In genomic region chr8:84944478-84945160, GRCm38 (mm10) we compare ENCODE assay signal across 9 mouse cellular contexts. TPM values are rescaled to one million over a fixed set of nuclear protein-coding genes. Genes with fewer than 3 reads are reported as not detected.
DNase-seq lines count a peak whose midpoint lies in the region; ATAC-seq lines count a peak whose summit lies in the region.
"Had no signal": no experiment of that assay in that cellular context is flagged by ENCODE, and none has a peak within 500 bp of the region (broad histone marks: within the 10 kb centered on the region; RNA-seq: fewer than 3 reads in every experiment).

No protein-coding gene starts in this region.

- no peaks in the 10 kb centered on the region for H3K36me3 ChIP-seq in embryonic facial prominence, embryonic 14.5 days (ENCODE audit: control insufficient read depth, insufficient read depth, low read length)
- no peaks in the 10 kb centered on the region for H3K36me3 ChIP-seq in hindbrain, embryonic 16.5 days (ENCODE audit: control insufficient read depth, insufficient read depth, low read length)
- no peaks in the 10 kb centered on the region for H3K36me3 ChIP-seq in midbrain, embryonic 15.5 days (replicated peaks)

- peak; percentile 94 for DNase-seq in ES-CJ7 (ENCODE audit: low read depth, low spot score)
- peak; percentile 38 for DNase-seq in adrenal gland, postnatal 25 days
- peak; percentile 71 for DNase-seq in embryonic facial prominence, embryonic 14.5 days (ENCODE audit: low spot score)
- peak; percentile 69 to 78 for DNase-seq in left cerebral cortex, postnatal 36 days (ENCODE audit: low spot score in 2 of 2)
- peak; percentile 71 for DNase-seq in testis, postnatal 10 days (ENCODE audit: low spot score)
- no peak for DNase-seq in gastrocnemius, postnatal 25 days

- ATAC-seq in embryonic facial prominence, embryonic 14.5 days (ENCODE audit: low read depth), result peak; percentile 47; the same call in 1 of the 2 replicates
- ATAC-seq in hindbrain, embryonic 16.5 days, result peak; percentile 41
- peak; percentile 32; the same call in 1 of the 2 replicates for ATAC-seq in midbrain, embryonic 15.5 days (replicated peaks)

- no peak overlapping the region for H3K9ac ChIP-seq in embryonic facial prominence, embryonic 14.5 days (ENCODE audit: low read depth, low read length)
- H3K9ac ChIP-seq in hindbrain, embryonic 16.5 days (ENCODE audit: low read depth, low read length), result peak overlapping the region; percentile 88
- H3K9ac ChIP-seq in midbrain, embryonic 15.5 days, result peak overlapping the region; percentile 57

- H3K27ac ChIP-seq in embryonic facial prominence, embryonic 14.5 days (replicated peaks; ENCODE audit: low read depth, low read length), result no peak overlapping the region
- 0 out of 2 replicates have a peak overlapping the region, but pooled peaks have one; percentile 2 for H3K27ac ChIP-seq in hindbrain, embryonic 16.5 days (ENCODE audit: low read depth, low read length)
- peak overlapping the region; percentile 80 for H3K27ac ChIP-seq in midbrain, embryonic 15.5 days
- H3K27ac ChIP-seq: heart, adult 2 months had no signal

- peaks cover 5% of the 10 kb centered on the region; the same call in 1 of the 2 replicates for H3K4me1 ChIP-seq in embryonic facial prominence, embryonic 14.5 days (ENCODE audit: control insufficient read depth, insufficient read depth, low read length)
- H3K4me1 ChIP-seq in hindbrain, embryonic 16.5 days (ENCODE audit: control insufficient read depth, insufficient read depth, low read depth, low read length), result peaks cover 17% of the 10 kb centered on the region
- H3K4me1 ChIP-seq in midbrain, embryonic 15.5 days, result peaks cover 35% of the 10 kb centered on the region

- H3K9me3 ChIP-seq in embryonic facial prominence, embryonic 14.5 days (ENCODE audit: control insufficient read depth, low read length), result no peaks in the 10 kb centered on the region
- H3K9me3 ChIP-seq in hindbrain, embryonic 16.5 days (ENCODE audit: control insufficient read depth, low read length), result no peaks in the 10 kb centered on the region
- no peaks in the 10 kb centered on the region for H3K9me3 ChIP-seq in midbrain, embryonic 15.5 days

- 4% methylated on average over 25 of the region's 26 CpGs for WGBS in embryonic facial prominence, embryonic 14.5 days
- 2% methylated on average over 26 of the region's 26 CpGs for WGBS in hindbrain, embryonic 16.5 days
- 2% methylated on average over 26 of the region's 26 CpGs for WGBS in midbrain, embryonic 15.5 days

- peaks cover 56% of the 10 kb centered on the region for H3K27me3 ChIP-seq in embryonic facial prominence, embryonic 14.5 days (replicated peaks; ENCODE audit: control insufficient read depth, insufficient read depth, low read length)
- H3K27me3 ChIP-seq in hindbrain, embryonic 16.5 days (replicated peaks; ENCODE audit: control insufficient read depth, insufficient read depth, low read length), result peaks cover 4% of the 10 kb centered on the region
- H3K27me3 ChIP-seq in midbrain, embryonic 15.5 days (replicated peaks), result peaks cover 12% of the 10 kb centered on the region

- no peak overlapping the region for H3K4me3 ChIP-seq in embryonic facial prominence, embryonic 14.5 days (ENCODE audit: low read depth, low read length)
- H3K4me3 ChIP-seq in hindbrain, embryonic 16.5 days (ENCODE audit: low read length), result peak overlapping the region; percentile 77
- H3K4me3 ChIP-seq in midbrain, embryonic 15.5 days, result peak overlapping the region; percentile 66
- H3K4me3 ChIP-seq: heart, adult 2 months had no signal

- intact Hi-C loops in left cerebral cortex, postnatal 36 days (cut with DNase I), result no loop called here

- H3K4me2 ChIP-seq in embryonic facial prominence, embryonic 14.5 days (ENCODE audit: low read depth, low read length), result peak overlapping the region; percentile 13; the same call in 1 of the 2 replicates
- H3K4me2 ChIP-seq in hindbrain, embryonic 16.5 days (ENCODE audit: low read length), result peak overlapping the region; percentile 84
- peak overlapping the region; percentile 64 for H3K4me2 ChIP-seq in midbrain, embryonic 15.5 days

RNA-seq across cellular contexts. Expression of gene Rtbdn, which starts 2.2 kb away (rescaled TPM):
- total RNA-seq in adrenal gland, postnatal 25 days (2021), result not detected in 2 replicates
- 0.20 TPM in 1 of 2 replicates, not detected in the other for polyA plus RNA-seq in embryonic facial prominence, embryonic 14.5 days (2014; fragmentation: Nextera tagmentation; extraction: Ambion mirVana)
- 3.0 and 3.2 TPM in 2 replicates for polyA plus RNA-seq in hindbrain, embryonic 16.5 days (2015; fragmentation: Nextera tagmentation; extraction: Ambion mirVana)
- 1 to 10 TPM in 1 of 2 experiments, under 1 TPM in 1; 0.84 to 1.7 TPM for total RNA-seq in left cerebral cortex, postnatal 36 days (2021)
- polyA plus RNA-seq in midbrain, embryonic 15.5 days (2015; fragmentation: Nextera tagmentation; extraction: Ambion mirVana), result 2.8 and 3.4 TPM in 2 replicates
- total RNA-seq in gastrocnemius, postnatal 25 days (2021), result not detected
- total RNA-seq: heart, adult 2 months had no signal
- polyA plus RNA-seq: heart, adult 2 months had no signal

RNA-seq across cellular contexts. Expression of gene Mast1, which starts 7.5 kb away (rescaled TPM):
- total RNA-seq in adrenal gland, postnatal 25 days (2021), result 1.3 and 3.0 TPM in 2 replicates
- polyA plus RNA-seq in embryonic facial prominence, embryonic 14.5 days (2014; fragmentation: Nextera tagmentation; extraction: Ambion mirVana), result 3.4 and 3.6 TPM in 2 replicates
- polyA plus RNA-seq in hindbrain, embryonic 16.5 days (2015; fragmentation: Nextera tagmentation; extraction: Ambion mirVana), result 71.4 and 77.4 TPM in 2 replicates
- 10 to 100 TPM; 85.9 to 94.2 TPM for total RNA-seq in left cerebral cortex, postnatal 36 days (2021)
- 76.2 and 84.8 TPM in 2 replicates for polyA plus RNA-seq in midbrain, embryonic 15.5 days (2015; fragmentation: Nextera tagmentation; extraction: Ambion mirVana)
- not detected for total RNA-seq in gastrocnemius, postnatal 25 days (2021)

RNA-seq across cellular contexts. Expression of gene Gm49661, which starts 24.6 kb away (rescaled TPM):
- 4.4 TPM in 1 of 2 replicates, not detected in the other for total RNA-seq in adrenal gland, postnatal 25 days (2021)
- polyA plus RNA-seq in embryonic facial prominence, embryonic 14.5 days (2014; fragmentation: Nextera tagmentation; extraction: Ambion mirVana), result not detected in 2 replicates
- not detected in 2 replicates for polyA plus RNA-seq in hindbrain, embryonic 16.5 days (2015; fragmentation: Nextera tagmentation; extraction: Ambion mirVana)
- 1 to 10 TPM in 1 of 2 experiments, not detected in 1; 1.6 TPM for total RNA-seq in left cerebral cortex, postnatal 36 days (2021)
- polyA plus RNA-seq in midbrain, embryonic 15.5 days (2015; fragmentation: Nextera tagmentation; extraction: Ambion mirVana), result not detected in 2 replicates
- total RNA-seq in gastrocnemius, postnatal 25 days (2021), result not detected
- polyA plus RNA-seq: heart, adult 2 months had no signal

RNA-seq across cellular contexts. Expression of gene Prdx2, which starts 24.8 kb away (rescaled TPM):
- total RNA-seq in adrenal gland, postnatal 25 days (2021), result 496 and 624 TPM in 2 replicates
- polyA plus RNA-seq in embryonic facial prominence, embryonic 14.5 days (2014; fragmentation: Nextera tagmentation; extraction: Ambion mirVana), result 715 and 771 TPM in 2 replicates
- polyA plus RNA-seq in hindbrain, embryonic 16.5 days (2015; fragmentation: Nextera tagmentation; extraction: Ambion mirVana), result 1,040 and 1,063 TPM in 2 replicates
- total RNA-seq in left cerebral cortex, postnatal 36 days (2021), result 100 to 1,000 TPM; 324 to 340 TPM
- polyA plus RNA-seq in midbrain, embryonic 15.5 days (2015; fragmentation: Nextera tagmentation; extraction: Ambion mirVana), result 1,276 and 1,344 TPM in 2 replicates
- total RNA-seq in gastrocnemius, postnatal 25 days (2021), result 100 to 1,000 TPM; 192 to 200 TPM

RNA-seq across cellular contexts. Expression of gene Rnaseh2a, which starts 24.9 kb away (rescaled TPM):
- 101 and 159 TPM in 2 replicates for total RNA-seq in adrenal gland, postnatal 25 days (2021)
- 73.7 and 88.9 TPM in 2 replicates for polyA plus RNA-seq in embryonic facial prominence, embryonic 14.5 days (2014; fragmentation: Nextera tagmentation; extraction: Ambion mirVana)
- polyA plus RNA-seq in hindbrain, embryonic 16.5 days (2015; fragmentation: Nextera tagmentation; extraction: Ambion mirVana), result 55.8 and 57.5 TPM in 2 replicates
- 10 to 100 TPM; 41.2 to 55.4 TPM for total RNA-seq in left cerebral cortex, postnatal 36 days (2021)
- 54.2 and 54.7 TPM in 2 replicates for polyA plus RNA-seq in midbrain, embryonic 15.5 days (2015; fragmentation: Nextera tagmentation; extraction: Ambion mirVana)
- 10 to 100 TPM; 22.2 to 24.7 TPM for total RNA-seq in gastrocnemius, postnatal 25 days (2021)

Comparison
In these comparisons a context has a peak if more than half of its experiments do, and no peak if none do; other contexts are left out.
1. H3K4me2 ChIP-seq: peak in every context shown above with its lines; median percentile 84 in hindbrain, embryonic 16.5 days; 64 in midbrain, embryonic 15.5 days; 13 in embryonic facial prominence, embryonic 14.5 days.
2. RNA of gene Mast1, which starts 7.5 kb away (total RNA-seq): 85.9 to 94.2 TPM in left cerebral cortex, postnatal 36 days; 1.3 to 3.0 TPM in adrenal gland, postnatal 25 days and not detected in gastrocnemius, postnatal 25 days; every median in the first group is over 10 times any median in the second.
3. Peak in every context shown above with its lines, with median percentiles within 50 percentile points of each other: ATAC-seq.